ENCODE assay signal across 8 mouse cellular contexts in genomic region chr6:48016090-48016521, GRCm38 (mm10). TPM values are rescaled to one million over a fixed set of nuclear protein-coding genes. Genes with fewer than 3 reads are reported as not detected.
DNase-seq lines count a peak whose midpoint lies in the region; ATAC-seq and TF ChIP-seq lines count a peak whose summit lies in the region.

No protein-coding gene starts in this region.

- no peaks in the 10 kb centered on the region for H3K36me3 ChIP-seq in MEL (ENCODE audit: control insufficient read depth in 1 of 2, insufficient read depth in 2 of 2, low read length in 2 of 2)
- no peaks in the 10 kb centered on the region; the same call in 1 of the 2 replicates for H3K36me3 ChIP-seq in forebrain, embryonic 11.5 days (ENCODE audit: control insufficient read depth, insufficient read depth, low read length)
- H3K36me3 ChIP-seq in lung, embryonic 15.5 days = no peaks in the 10 kb centered on the region
- H3K36me3 ChIP-seq in thymus, adult 2 months (ENCODE audit: control insufficient read depth, insufficient read depth, low read length) = no peaks in the 10 kb centered on the region

- WGBS in forebrain, embryonic 11.5 days = 2% methylated on average over 17 of the region's 24 CpGs
- under 1% methylated on average over 18 of the region's 24 CpGs for WGBS in lung, embryonic 15.5 days
- WGBS in olfactory bulb, adult 2 months = 1% methylated on average over 24 of the region's 24 CpGs
- WGBS in thymus, adult 2 months = under 1% methylated on average over 24 of the region's 24 CpGs

- TF ChIP-seq CTCF in MEL (IDR thresholded peaks at IDR 0.05 in 2 of 3, conservative IDR thresholded peaks at IDR 0.05 in 1 of 3; ENCODE audit: control insufficient read depth in 1 of 3, insufficient read depth in 1 of 3, low read depth in 2 of 3, low read length in 3 of 3, poor library complexity in 1 of 3, severe bottlenecking in 1 of 3) = peak in 2 of 3 experiments; percentile 77 to 78; a peak in 5 of 6 replicates
- TF ChIP-seq CTCF in olfactory bulb, adult 2 months (IDR thresholded peaks at IDR 0.05; ENCODE audit: insufficient read depth, low read depth, low read length) = peak; percentile 94
- peak; percentile 99 for TF ChIP-seq CTCF in thymus, adult 2 months (IDR thresholded peaks at IDR 0.05; ENCODE audit: borderline replicate concordance, control insufficient read depth, extremely low read depth, insufficient read depth, low read length, poor library complexity)

- intact Hi-C loops in heart, postnatal 25 days (cut with DNase I) = loop anchor here (5.0 kb wide), 1 partner anchor 139 kb away; the partner anchor contains the start of gene Zfp282

- H3K9me3 ChIP-seq in MEL (replicated peaks; ENCODE audit: insufficient read depth, low read length) = no peaks in the 10 kb centered on the region
- no peaks in the 10 kb centered on the region for H3K9me3 ChIP-seq in forebrain, embryonic 11.5 days (ENCODE audit: control insufficient read depth, low read length)
- no peaks in the 10 kb centered on the region for H3K9me3 ChIP-seq in lung, embryonic 15.5 days

- TF ChIP-seq EP300 in MEL (IDR thresholded peaks at IDR 0.05; ENCODE audit: low read depth in 1 of 2, low read length in 2 of 2) = peak in 1 of 2 experiments; percentile 29; a peak in 1 of 4 replicates

- H3K4me1 ChIP-seq in MEL (ENCODE audit: control insufficient read depth in 1 of 2, insufficient read depth in 2 of 2, low read length in 2 of 2) = peaks cover 0 to 6% of the 10 kb centered on the region in 2 experiments; a peak in 3 of 4 replicates
- no peaks in the 10 kb centered on the region for H3K4me1 ChIP-seq in forebrain, embryonic 11.5 days (replicated peaks; ENCODE audit: control insufficient read depth, insufficient read depth, low read length)
- H3K4me1 ChIP-seq in lung, embryonic 15.5 days = peaks cover under 1% of the 10 kb centered on the region; the same call in 1 of the 2 replicates
- peaks cover 7% of the 10 kb centered on the region; the same call in 1 of the 2 replicates for H3K4me1 ChIP-seq in olfactory bulb, adult 2 months (ENCODE audit: control insufficient read depth, insufficient read depth, low read length)
- 0 out of 2 replicates have a peak, but pooled peaks cover 3% of the 10 kb centered on the region for H3K4me1 ChIP-seq in thymus, adult 2 months (replicated peaks; ENCODE audit: control insufficient read depth, insufficient read depth, low read length)

- peak overlapping the region; percentile 50 to 68 for H3K4me3 ChIP-seq in MEL (ENCODE audit: control insufficient read depth in 1 of 2, insufficient read depth in 1 of 2, low read depth in 2 of 2, low read length in 2 of 2)
- peak overlapping the region; percentile 34 for H3K4me3 ChIP-seq in forebrain, embryonic 11.5 days (ENCODE audit: low read depth, low read length)
- peak overlapping the region; percentile 38 for H3K4me3 ChIP-seq in lung, embryonic 15.5 days
- H3K4me3 ChIP-seq in olfactory bulb, adult 2 months (ENCODE audit: insufficient read depth, low read depth, low read length) = peak overlapping the region; percentile 41
- peak overlapping the region; percentile 51 for H3K4me3 ChIP-seq in thymus, adult 2 months (ENCODE audit: control insufficient read depth, insufficient read depth, low read length)

- no peaks in the 10 kb centered on the region for H3K79me2 ChIP-seq in MEL (ENCODE audit: control insufficient read depth, insufficient read depth, low read length, poor library complexity)

- no peaks in the 10 kb centered on the region for H3K27me3 ChIP-seq in MEL (ENCODE audit: control insufficient read depth in 1 of 2, insufficient read depth in 2 of 2, low read length in 2 of 2)
- no peaks in the 10 kb centered on the region for H3K27me3 ChIP-seq in forebrain, embryonic 11.5 days (ENCODE audit: control insufficient read depth, insufficient read depth, low read length)
- 0 out of 2 replicates have a peak, but pooled peaks cover 6% of the 10 kb centered on the region for H3K27me3 ChIP-seq in lung, embryonic 15.5 days
- no peaks in the 10 kb centered on the region for H3K27me3 ChIP-seq in thymus, adult 2 months (ENCODE audit: control insufficient read depth, insufficient read depth, low read length)

- TF ChIP-seq POLR2A in MEL (IDR thresholded peaks at IDR 0.05; ENCODE audit: control insufficient read depth in 1 of 2, insufficient read depth in 1 of 2, low read depth in 1 of 2, low read length in 2 of 2, poor library complexity in 1 of 2) = peak in 1 of 2 experiments; percentile 41; a peak in 1 of 4 replicates
- TF ChIP-seq POLR2A in olfactory bulb, adult 2 months (IDR thresholded peaks at IDR 0.05; ENCODE audit: insufficient read depth, low read depth, low read length) = no peak
- no peak for TF ChIP-seq POLR2A in thymus, adult 2 months (IDR thresholded peaks at IDR 0.05; ENCODE audit: control insufficient read depth, extremely low read depth, insufficient read depth, low read length, poor library complexity)

- peak overlapping the region; percentile 55 for H3K9ac ChIP-seq in MEL (ENCODE audit: control insufficient read depth, low read depth, low read length, poor library complexity, severe bottlenecking)
- H3K9ac ChIP-seq in forebrain, embryonic 11.5 days (ENCODE audit: low read length) = peak overlapping the region; percentile 58
- H3K9ac ChIP-seq in lung, embryonic 15.5 days = no peak overlapping the region

- H3K27ac ChIP-seq in MEL (ENCODE audit: control insufficient read depth, low read depth, low read length) = no peak overlapping the region
- H3K27ac ChIP-seq in forebrain, embryonic 11.5 days (ENCODE audit: low read depth, low read length) = no peak overlapping the region
- peak overlapping the region; percentile 35; the same call in 1 of the 2 replicates for H3K27ac ChIP-seq in lung, embryonic 15.5 days
- H3K27ac ChIP-seq in olfactory bulb, adult 2 months (ENCODE audit: insufficient read depth, low read depth, low read length) = no peak overlapping the region
- no peak overlapping the region for H3K27ac ChIP-seq in thymus, adult 2 months (ENCODE audit: control insufficient read depth, insufficient read depth, low read length)

- ATAC-seq in forebrain, embryonic 11.5 days (replicated peaks; ENCODE audit: low FRiP score) = peak; percentile 96
- peak; percentile 91 for ATAC-seq in lung, embryonic 15.5 days (ENCODE audit: borderline replicate concordance, extremely low read depth, low FRiP score, low TSS enrichment)

- peak; percentile 83 for DNase-seq in MEL (ENCODE audit: low read depth, low spot score)
- DNase-seq in c-Kit-positive CD71-positive TER-119-positive erythroid progenitor cells, embryonic 14.5 days (ENCODE audit: low spot score) = peak; percentile 52
- DNase-seq in forebrain, embryonic 11.5 days (ENCODE audit: low spot score) = peak; percentile 91
- peak; percentile 27 for DNase-seq in heart, postnatal 25 days (ENCODE audit: low spot score)
- DNase-seq in kidney, postnatal 4 days = peak; percentile 82 to 90
- DNase-seq in thymus, adult 2 months = peak; percentile 76

- TF ChIP-seq RAD21 in MEL (IDR thresholded peaks at IDR 0.05; ENCODE audit: low read depth, low read length) = no peak; the same call in none of the 2 replicates

- H3K4me2 ChIP-seq in forebrain, embryonic 11.5 days (ENCODE audit: low read depth, low read length, severe bottlenecking) = peak overlapping the region; percentile 65
- H3K4me2 ChIP-seq in lung, embryonic 15.5 days = peak overlapping the region; percentile 67

TF ChIP-seq in MEL, 35 proteins besides CTCF, POLR2A, EP300 and RAD21:
- TF ChIP-seq KAT2A (conservative IDR thresholded peaks at IDR 0.05; ENCODE audit: low read depth, low read length) = no peak
- TF ChIP-seq GABPA (IDR thresholded peaks at IDR 0.05; ENCODE audit: low read depth, low read length) = no peak
- 0 out of 2 replicates have a peak, but pooled peaks have one; percentile 10 for TF ChIP-seq MXI1 (IDR thresholded peaks at IDR 0.05; ENCODE audit: low read depth, low read length)
- 0 out of 2 replicates have a peak, but pooled peaks have one; percentile 31 for TF ChIP-seq ELF1 (IDR thresholded peaks at IDR 0.05; ENCODE audit: low read depth, low read length)
- no peak for TF ChIP-seq MAX (IDR thresholded peaks at IDR 0.05; ENCODE audit: low read length)
- peak; percentile 37; the same call in 1 of the 2 replicates for TF ChIP-seq NELFE (IDR thresholded peaks at IDR 0.05; ENCODE audit: low read depth, low read length)
- TF ChIP-seq NRF1 (IDR thresholded peaks at IDR 0.05; ENCODE audit: insufficient read depth, low read depth, low read length, poor library complexity, severe bottlenecking) = 0 out of 2 replicates have a peak, but pooled peaks have one; percentile 18
- peak; percentile 90 for TF ChIP-seq ZNF384 (IDR thresholded peaks at IDR 0.05; ENCODE audit: low read depth, low read length)
- no peak for TF ChIP-seq MYB (IDR thresholded peaks at IDR 0.05; ENCODE audit: low read depth, low read length)
- 0 out of 2 replicates have a peak, but pooled peaks have one; percentile 37 for TF ChIP-seq ZKSCAN1 (IDR thresholded peaks at IDR 0.05; ENCODE audit: low read depth, low read length)
- TF ChIP-seq HCFC1 (IDR thresholded peaks at IDR 0.05; ENCODE audit: low read depth, low read length) = peak; percentile 78
- TF ChIP-seq MAZ (IDR thresholded peaks at IDR 0.05; ENCODE audit: low read depth, low read length) = peak; percentile 97
- TF ChIP-seq TCF12 (IDR thresholded peaks at IDR 0.05; ENCODE audit: low read depth, low read length) = 0 out of 2 replicates have a peak, but pooled peaks have one; percentile 26
- peak; percentile 59 for TF ChIP-seq SMC3 (IDR thresholded peaks at IDR 0.05; ENCODE audit: low read depth, low read length)
- TF ChIP-seq ETS1 (IDR thresholded peaks at IDR 0.05; ENCODE audit: low read depth, low read length) = 0 out of 2 replicates have a peak, but pooled peaks have one; percentile 41
- TF ChIP-seq GATA1 (IDR thresholded peaks at IDR 0.05; ENCODE audit: low read depth, low read length) = no peak
- TF ChIP-seq RCOR1 (IDR thresholded peaks at IDR 0.05; ENCODE audit: low read depth, low read length) = no peak
TF ChIP-seq in MEL: peak in this region for 11.

RNA-seq across cellular contexts. Expression of gene Zfp777, which starts 32.6 kb away (rescaled TPM):
- 16.3 and 20.4 TPM in 2 replicates for total RNA-seq in MEL (2012; rRNA removed)
- polyA plus RNA-seq in MEL (2012; ENCODE audit: insufficient read depth in 1 of 2, insufficient read length in 2 of 2, low read depth in 1 of 2, low replicate concordance in 2 of 2, missing spikeins in 1 of 2) = 10 to 100 TPM in 1 of 2 experiments, not detected in 1; 32.4 TPM
- 10.8 and 12.3 TPM in 2 replicates for polyA plus RNA-seq in forebrain, embryonic 11.5 days (2014; fragmentation: Nextera tagmentation; extraction: Ambion mirVana)
- total RNA-seq in heart, postnatal 25 days (2021) = 10 to 100 TPM; 13.2 to 15.0 TPM
- 7.8 and 8.2 TPM in 2 replicates for polyA plus RNA-seq in lung, embryonic 15.5 days (2015; fragmentation: Nextera tagmentation; extraction: Ambion mirVana)
- polyA plus RNA-seq in olfactory bulb, adult 2 months (2012; ENCODE audit: insufficient read depth, insufficient read length, low replicate concordance, missing spikeins) = not detected in 2 replicates
- 43.5 and 45.5 TPM in 2 replicates for polyA plus RNA-seq in thymus, adult 2 months (2012; rRNA removed)

Comparison
In these comparisons a context has a peak if more than half of its experiments do, and no peak if none do; other contexts are left out.
1. DNase-seq: peak in every context shown above with its lines; median percentile 91 in forebrain, embryonic 11.5 days; 86 in kidney, postnatal 4 days; 83 in MEL; 76 in thymus, adult 2 months; 52 in c-Kit-positive CD71-positive TER-119-positive erythroid progenitor cells, embryonic 14.5 days; 27 in heart, postnatal 25 days.